Mouse (Mus musculus): ENCODE data around the gene Lrp2.

DNA sequence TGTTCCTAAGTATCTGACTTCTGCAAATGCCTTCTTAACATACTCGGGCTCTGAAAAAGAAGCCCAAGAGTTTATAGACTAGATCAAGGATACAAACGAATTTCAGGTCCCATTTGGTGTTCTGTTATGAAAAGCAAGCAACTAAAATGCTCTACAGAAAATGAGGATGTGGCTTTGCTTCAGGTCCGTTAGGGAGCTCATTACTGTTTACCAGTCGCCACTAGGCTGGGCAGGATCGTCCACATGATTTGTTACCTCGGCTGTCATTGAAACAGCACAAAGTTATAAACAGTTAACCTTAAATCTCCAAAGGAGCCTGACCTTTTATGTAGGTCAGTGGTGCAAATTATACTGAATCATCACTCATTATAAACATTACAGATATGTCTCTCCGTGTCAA, 29.2 kb downstream of the Lrp2 start:
- TF ChIP-seq CTCF (IDR thresholded peaks at IDR 0.05 in 2 of 3, conservative IDR thresholded peaks at IDR 0.05 in 1 of 3; ENCODE audit: control insufficient read depth in 1 of 3, insufficient read depth in 1 of 3, low read depth in 2 of 3, low read length in 3 of 3, poor library complexity in 1 of 3, severe bottlenecking in 1 of 3), result no peak
- TF ChIP-seq POLR2A (IDR thresholded peaks at IDR 0.05; ENCODE audit: control insufficient read depth in 1 of 2, insufficient read depth in 1 of 2, low read depth in 1 of 2, low read length in 2 of 2, poor library complexity in 1 of 2), result no peak
- no peak for TF ChIP-seq USF1 (IDR thresholded peaks at IDR 0.05; ENCODE audit: low read depth, low read length)
- TF ChIP-seq MAFK (IDR thresholded peaks at IDR 0.05; ENCODE audit: borderline replicate concordance, low read depth, low read length), result no peak
- no peak for TF ChIP-seq JUND (IDR thresholded peaks at IDR 0.05; ENCODE audit: low read depth, low read length)
- TF ChIP-seq EP300 (IDR thresholded peaks at IDR 0.05; ENCODE audit: low read depth in 1 of 2, low read length in 2 of 2), result no peak
- TF ChIP-seq E2F4 (IDR thresholded peaks at IDR 0.05; ENCODE audit: borderline replicate concordance, low read depth, low read length), result no peak
- no peak for TF ChIP-seq UBTF (IDR thresholded peaks at IDR 0.05; ENCODE audit: borderline replicate concordance, insufficient read depth, low read depth, low read length)

Measured in MEL (cell line).